Mouse (Mus musculus) bone marrow macrophage, adult 2 months (primary cell): ENCODE measurements around the gene Comt. TPM values are rescaled to one million over a fixed set of nuclear protein-coding genes. Genes with fewer than 3 reads are reported as not detected.

Source experiments
- H3K27ac ChIP-seq: 2 replicates; pipeline ENCODE4 v1.5.1; 2012; ENCODE audit warnings: low read depth, low read length; ENCODE audit not compliant: insufficient read depth
- H3K4me1 ChIP-seq: 2 replicates; pipeline ENCODE4 v1.6.1; 2012; ENCODE audit warnings: low read length; ENCODE audit not compliant: control insufficient read depth, insufficient read depth
- H3K4me3 ChIP-seq: 2 replicates; pipeline ENCODE4 v1.5.1; 2012; ENCODE audit warnings: mild to moderate bottlenecking, low read length, moderate library complexity; ENCODE audit not compliant: insufficient read depth
- CTCF ChIP-seq: IDR thresholded peaks from 2 replicates; pipeline ENCODE4 v1.5.1; 2012; ENCODE audit warnings: low read depth, mild to moderate bottlenecking, low read length, moderate library complexity
- POLR2A ChIP-seq: IDR thresholded peaks from 2 replicates; pipeline ENCODE4 v1.6.1; 2012; ENCODE audit warnings: mild to moderate bottlenecking, low read depth, low read length, borderline replicate concordance
- polyA plus RNA-seq: library from polyadenylated mRNA; stranded (reverse); fragments of >200 nt; gene quantifications from 2 replicates; pipeline ENCODE4 v1.2.4, GENCODE M21; 2012; ENCODE audit not compliant: missing spikeins, insufficient read depth, insufficient read length

Gene Comt
- polyA plus RNA-seq, 1 experiment, result 99.6 TPM

DNA sequence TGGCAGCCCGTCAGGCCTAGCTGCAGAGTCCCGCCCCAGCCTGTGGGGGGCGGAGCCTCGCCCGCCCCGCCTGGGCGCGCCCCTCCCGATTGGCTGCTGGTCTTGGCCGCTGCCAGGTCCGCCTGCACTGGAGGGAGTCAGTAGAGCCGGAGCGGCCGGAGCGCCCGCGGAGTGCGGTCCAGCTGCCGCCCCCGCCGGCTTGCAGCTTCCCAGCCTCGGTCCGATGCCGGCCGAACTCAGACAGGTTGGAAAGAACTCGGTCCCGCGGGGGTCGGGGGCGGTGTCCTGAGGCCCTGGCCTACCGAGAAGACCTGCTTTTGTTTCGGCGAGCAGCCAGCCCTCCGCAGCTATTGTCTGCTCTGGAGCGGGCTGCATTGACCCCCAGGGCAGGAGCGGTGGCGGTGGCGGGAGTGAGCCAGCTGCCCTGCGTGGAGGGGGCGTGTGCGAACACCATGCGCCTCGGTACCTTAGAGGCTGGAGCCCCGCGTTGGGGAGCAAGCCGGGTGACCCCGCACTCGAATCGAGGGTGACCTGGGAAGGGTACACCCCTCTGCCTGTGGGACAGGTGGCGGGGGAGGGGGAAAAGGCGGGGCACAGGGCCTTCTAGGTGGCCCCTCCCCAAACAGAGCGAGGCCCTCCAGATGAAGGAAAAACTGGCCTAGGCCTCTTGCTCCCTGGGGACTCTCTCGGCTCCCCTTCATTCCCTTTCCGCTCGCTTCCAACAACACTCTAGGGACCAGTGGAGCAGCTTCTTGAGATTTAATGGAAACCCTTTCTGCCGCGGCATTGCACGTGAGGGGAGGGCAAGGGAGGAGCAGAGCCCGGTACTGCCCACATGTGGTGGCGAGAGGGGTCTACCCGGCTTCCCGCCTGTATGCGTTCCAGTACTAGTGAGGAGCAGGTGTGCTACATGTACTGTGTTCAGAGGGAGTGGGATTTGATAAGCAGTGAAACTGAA lies 33.9 kb downstream of the Comt start:
- H3K27ac ChIP-seq, result no peak overlapping the region
- peak overlapping the region; percentile 73 for H3K4me3 ChIP-seq
- TF ChIP-seq CTCF (no peak), POLR2A (no peak)
- H3K4me1 ChIP-seq, result peaks cover 21% of the 10 kb centered on the region

DNA sequence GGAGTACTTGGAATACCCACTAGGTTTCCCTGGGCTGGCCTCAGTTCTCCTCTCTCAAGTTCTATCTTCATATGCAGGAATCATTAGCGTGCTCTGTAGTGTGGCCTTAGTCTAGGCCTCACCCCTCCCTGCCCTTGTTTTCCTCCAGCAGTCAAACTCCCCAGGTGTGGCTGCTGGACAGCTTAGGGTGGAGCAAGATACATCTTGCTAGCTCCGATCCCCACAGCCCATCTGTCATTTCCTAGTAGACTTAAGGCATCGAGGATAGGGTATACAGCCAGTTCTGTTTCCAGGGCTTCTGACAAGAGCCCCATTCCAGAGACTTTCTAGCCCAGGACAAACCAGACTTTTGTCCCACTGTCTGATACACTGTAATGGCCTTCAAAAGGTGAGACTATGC lies 34.9 kb downstream of the Comt start:
- Histone ChIP-seq H3K27ac (no peak overlapping the region), H3K4me3 (no peak overlapping the region), H3K4me1 (peaks cover 21% of the 10 kb centered on the region)
- TF ChIP-seq POLR2A (no peak), CTCF (no peak)

DNA sequence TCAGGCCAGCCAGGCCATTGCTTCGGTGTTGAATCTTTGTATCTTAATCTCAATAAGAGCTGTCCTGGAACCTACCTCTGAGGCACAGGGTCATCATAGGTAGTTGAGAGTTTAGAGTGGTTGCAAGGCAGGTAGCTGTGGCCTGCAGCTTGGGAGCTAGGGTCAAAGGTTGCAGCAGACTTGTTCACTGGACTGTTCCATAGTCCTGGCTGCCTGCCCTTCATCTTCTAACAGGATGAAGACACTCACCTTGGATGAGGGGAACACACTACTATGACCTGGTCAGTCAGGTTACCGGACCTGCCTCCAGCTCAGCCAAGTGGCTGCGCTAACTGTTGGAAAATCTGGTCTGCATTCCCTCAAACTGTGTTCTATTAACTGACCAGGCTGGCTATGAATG lies 35.5 kb downstream of the Comt start:
- Histone ChIP-seq H3K27ac (no peak overlapping the region), H3K4me1 (peaks cover 18% of the 10 kb centered on the region), H3K4me3 (no peak overlapping the region)
- TF ChIP-seq CTCF (no peak), POLR2A (no peak)

DNA sequence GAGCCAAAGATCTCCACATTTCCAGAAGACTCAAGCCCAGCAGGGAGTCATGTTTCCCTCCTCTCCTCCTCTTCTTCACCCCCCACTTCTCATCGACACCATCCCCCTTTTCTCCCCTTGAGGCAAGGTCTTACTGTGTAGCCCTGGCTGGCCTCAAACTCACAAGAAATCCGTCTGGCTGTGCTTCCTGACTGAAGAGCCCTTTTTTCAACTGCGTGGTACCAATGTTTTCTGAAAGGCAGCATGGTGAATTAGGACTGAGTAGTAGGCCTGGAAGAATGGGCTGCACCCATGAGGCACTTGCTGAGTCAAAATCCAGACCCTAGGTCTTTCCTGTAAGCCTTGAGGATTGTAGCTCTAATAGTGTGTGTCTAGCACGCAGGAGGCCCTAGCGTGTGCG lies 36.3 kb downstream of the Comt start:
- TF ChIP-seq POLR2A, result no peak
- TF ChIP-seq CTCF, result no peak
- Histone ChIP-seq H3K27ac (no peak overlapping the region), H3K4me3 (no peak overlapping the region), H3K4me1 (peaks cover 14% of the 10 kb centered on the region)

DNA sequence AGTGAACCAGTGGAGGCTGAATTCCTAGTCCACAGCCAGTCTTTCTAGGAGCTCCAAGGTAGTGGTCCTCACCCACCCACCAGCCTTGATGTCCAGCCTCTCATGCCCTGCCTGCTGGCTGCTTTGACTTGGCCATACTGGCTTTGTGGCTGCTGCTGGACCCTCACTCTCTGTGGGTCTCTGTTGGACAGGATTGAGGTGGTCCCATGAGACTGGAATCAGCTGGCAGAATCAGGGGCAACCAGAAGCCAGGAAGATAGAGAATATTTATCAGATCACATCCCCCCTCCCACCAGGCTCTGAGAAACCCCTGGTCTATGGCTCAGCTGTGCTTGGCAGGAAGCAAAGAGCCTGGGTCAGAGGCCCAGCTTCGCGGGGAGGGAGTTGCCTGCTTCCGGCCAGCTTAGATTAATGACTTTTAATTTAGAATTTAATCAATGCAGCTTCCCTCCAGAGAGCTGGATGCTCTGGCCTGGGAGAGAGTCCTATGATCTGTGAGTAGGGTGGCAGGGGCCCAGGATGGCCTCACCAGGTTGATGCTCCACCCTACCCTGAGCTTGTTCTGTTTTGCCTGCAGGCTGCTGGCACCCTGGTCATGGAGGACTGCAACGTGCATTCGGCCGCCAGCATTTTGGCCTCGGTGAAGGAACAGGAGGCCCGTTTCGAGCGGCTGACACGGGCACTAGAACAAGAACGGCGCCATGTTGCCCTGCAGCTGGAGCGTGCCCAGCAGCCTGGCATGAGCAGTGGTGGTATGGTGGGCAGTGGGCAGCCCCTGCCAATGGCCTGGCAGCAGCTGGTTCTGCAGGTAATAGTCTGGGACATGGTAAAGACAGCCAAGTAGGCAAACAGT lies 37.8 kb downstream of the Comt start:
- Histone ChIP-seq H3K4me3 (no peak overlapping the region), H3K27ac (no peak overlapping the region), H3K4me1 (0 out of 2 replicates have a peak, but pooled peaks cover 2% of the 10 kb centered on the region)
- no peak for TF ChIP-seq CTCF

DNA sequence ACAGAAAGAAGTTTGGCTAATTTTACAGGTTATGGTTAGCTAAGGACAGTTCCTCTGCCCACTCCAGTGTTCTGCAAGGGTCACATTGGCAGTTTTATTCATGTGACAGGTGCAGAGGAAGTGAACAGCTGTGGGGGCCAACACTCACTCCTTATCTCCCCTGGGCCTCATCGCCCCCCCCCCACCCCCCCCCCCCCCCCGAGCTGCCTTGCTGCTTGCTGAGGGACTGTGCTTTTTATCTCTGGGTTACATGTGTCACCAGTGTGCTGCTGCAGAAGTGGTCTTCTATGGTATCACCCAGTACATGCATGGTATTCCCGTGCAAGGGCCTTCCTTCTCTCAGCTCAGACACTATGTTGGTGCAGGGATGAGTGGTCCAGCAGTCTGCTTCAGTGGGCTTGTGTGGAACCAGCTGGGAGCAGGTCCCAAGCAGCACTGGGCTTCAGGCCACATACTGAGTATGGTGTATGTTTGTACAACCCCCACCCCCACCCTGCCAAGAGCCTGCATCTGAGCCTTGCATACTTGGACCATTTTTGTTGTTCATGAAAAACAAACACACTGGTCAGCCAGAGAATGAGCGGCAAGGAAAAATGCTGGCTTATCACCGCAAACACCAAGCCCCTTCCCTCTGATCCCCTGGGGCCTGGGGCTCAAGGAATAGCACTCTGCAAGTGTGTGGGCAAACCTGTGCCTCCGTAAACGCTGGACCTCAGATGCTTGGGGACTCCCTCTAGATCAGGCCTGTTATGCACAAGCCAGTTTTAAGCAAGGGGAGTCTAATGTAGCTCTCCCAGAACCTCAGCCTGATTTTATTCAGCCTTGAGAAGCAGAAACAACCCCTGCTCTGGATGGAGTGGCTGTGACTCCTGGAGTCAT lies 38.7 kb downstream of the Comt start:
- Histone ChIP-seq H3K4me3 (no peak overlapping the region), H3K27ac (no peak overlapping the region), H3K4me1 (no peaks in the 10 kb centered on the region)
- TF ChIP-seq POLR2A (no peak), CTCF (no peak)

DNA sequence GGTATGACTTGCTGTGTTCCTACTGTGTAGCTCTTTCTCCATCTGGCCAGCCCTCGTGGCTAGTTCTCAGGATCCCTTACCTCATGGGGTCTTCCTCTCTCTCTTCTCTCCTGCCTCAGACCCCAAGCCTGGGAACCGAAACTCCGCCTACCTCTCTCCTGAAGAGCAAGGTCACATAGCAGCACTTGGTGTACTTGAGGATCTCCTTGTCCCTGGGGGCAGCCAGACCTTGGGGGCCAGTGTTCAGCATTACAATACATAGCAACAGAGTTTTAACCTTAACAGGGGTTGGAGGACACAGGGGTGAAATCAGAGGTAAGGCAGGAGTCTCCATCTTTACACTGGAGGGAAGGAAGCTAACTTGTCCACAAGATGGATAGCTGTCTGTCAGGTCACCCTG lies 39.7 kb downstream of the Comt start:
- no peak for TF ChIP-seq POLR2A
- Histone ChIP-seq H3K27ac (no peak overlapping the region), H3K4me3 (no peak overlapping the region), H3K4me1 (no peaks in the 10 kb centered on the region)

DNA sequence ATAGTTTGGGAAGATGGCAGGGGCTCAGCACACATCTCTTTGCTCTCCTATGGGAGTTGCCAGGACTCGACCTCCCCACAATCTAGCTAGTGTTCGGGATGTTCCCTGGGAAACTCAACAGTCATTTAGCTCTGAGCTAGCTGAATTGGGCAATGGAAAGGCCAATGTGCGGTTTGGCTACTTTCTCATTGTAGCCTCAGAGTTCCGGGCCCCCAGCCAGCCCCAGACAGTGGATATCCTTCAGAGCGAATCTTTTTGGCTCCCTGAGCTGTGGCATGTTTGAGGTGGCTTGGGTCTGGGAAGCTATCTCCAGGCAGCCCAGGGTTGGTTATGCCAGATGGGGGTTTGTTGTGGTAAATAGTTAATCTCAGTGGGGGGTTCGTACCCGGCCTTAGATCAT lies 40.2 kb downstream of the Comt start:
- H3K27ac ChIP-seq, result no peak overlapping the region

DNA sequence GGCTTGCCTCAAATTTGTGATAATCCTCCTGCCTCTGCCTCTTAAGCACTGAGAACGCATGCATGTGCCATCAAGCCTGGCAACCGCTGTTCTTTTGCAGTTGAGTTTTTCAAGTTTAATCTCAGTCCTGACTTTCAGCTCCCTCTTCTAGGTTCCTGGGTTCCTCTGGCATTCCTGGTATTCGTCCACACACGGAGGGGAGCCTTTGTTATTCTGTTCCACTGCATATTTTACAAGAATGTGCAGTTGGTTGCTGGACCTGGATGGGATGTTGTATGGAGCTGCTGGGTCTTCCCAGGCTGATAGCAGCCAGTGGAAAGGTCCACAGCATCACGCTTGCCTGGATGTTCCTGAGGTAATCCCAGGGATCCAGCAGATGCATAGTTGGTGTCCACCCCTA lies 41.2 kb downstream of the Comt start:
- TF ChIP-seq CTCF, result no peak
- TF ChIP-seq POLR2A, result no peak
- Histone ChIP-seq H3K27ac (no peak overlapping the region), H3K4me1 (no peaks in the 10 kb centered on the region), H3K4me3 (no peak overlapping the region)

More for the DNA sequence above, 40.2 kb downstream of the Comt start:
- Histone ChIP-seq H3K4me3 (no peak overlapping the region), H3K4me1 (no peaks in the 10 kb centered on the region)
- TF ChIP-seq POLR2A (no peak), CTCF (no peak)
